Mouse (Mus musculus) heart, embryonic 13.5 days (tissue): ENCODE measurements around the gene Cntn4. TPM values are rescaled to one million over a fixed set of nuclear protein-coding genes. Genes with fewer than 3 reads are reported as not detected.

ENCODE experiments used
- ATAC-seq: fragments of 200-750 bp; cut with Nextera tagmentation; 2 replicates; pipeline ENCODE4 v1.8.0; 2017; ENCODE audit warnings: moderate TSS enrichment; ENCODE audit not compliant: insufficient number of reproducible peaks, low FRiP score, low TSS enrichment; ENCODE audit errors: extremely low read depth
- H3K27ac ChIP-seq: fragments of 300-500 bp; sonication (generic); replicated peaks from 2 replicates; pipeline ENCODE4 v1.5.1; 2015; ENCODE audit warnings: moderate library complexity, mild to moderate bottlenecking, inconsistent platforms
- H3K27me3 ChIP-seq: fragments of 300-500 bp; sonication (generic); replicated peaks from 2 replicates; pipeline ENCODE4 v1.6.1; 2015; ENCODE audit warnings: mild to moderate bottlenecking, inconsistent platforms
- H3K36me3 ChIP-seq: fragments of 300-500 bp; sonication (generic); 2 replicates; pipeline ENCODE4 v1.6.1; 2015; ENCODE audit warnings: mild to moderate bottlenecking, inconsistent platforms
- H3K4me1 ChIP-seq: fragments of 300-500 bp; sonication (generic); 2 replicates; pipeline ENCODE4 v1.6.1; 2015; ENCODE audit warnings: inconsistent platforms
- H3K4me2 ChIP-seq: fragments of 300-500 bp; sonication (generic); 2 replicates; pipeline ENCODE4 v1.6.1; 2015; ENCODE audit warnings: inconsistent platforms, mild to moderate bottlenecking, moderate library complexity
- H3K4me3 ChIP-seq: fragments of 300-500 bp; sonication (generic); 2 replicates; pipeline ENCODE4 v1.5.1; 2015; ENCODE audit warnings: moderate library complexity, mild to moderate bottlenecking, inconsistent platforms
- H3K9ac ChIP-seq: fragments of 300-500 bp; sonication (generic); 2 replicates; pipeline ENCODE4 v1.6.1; 2015; ENCODE audit warnings: inconsistent platforms, mild to moderate bottlenecking, moderate library complexity
- H3K9me3 ChIP-seq: fragments of 300-500 bp; sonication (generic); 2 replicates; pipeline ENCODE4 v1.6.1; 2016; ENCODE audit warnings: inconsistent platforms
- WGBS: fragments of 180-500 bp; shearing (Covaris S2); methylation state at CpG from one replicate; pipeline ENCODE4 v1.1.7; 2015; ENCODE audit warnings: mixed read lengths; 5-methylcytosine and 5-hydroxymethylcytosine counted together
- polyA plus RNA-seq: library from polyadenylated mRNA; unstranded; fragments of >200 nt; fragmentation: Nextera tagmentation; extraction: Ambion mirVana; gene quantifications from 2 replicates; pipeline ENCODE4 v1.2.1, GENCODE M21; 2015

The Cntn4 gene
- polyA plus RNA-seq, 1 experiment from 2014 or later = 2.1 TPM

- 47% methylated on average over 1 of the region's 1 CpGs for WGBS
- H3K9me3 ChIP-seq = no peaks in the 10 kb centered on the region
- ATAC-seq = no peak
- no peak overlapping the region for H3K9ac ChIP-seq
- H3K36me3 ChIP-seq = no peaks in the 10 kb centered on the region
- no peaks in the 10 kb centered on the region for H3K4me1 ChIP-seq
- H3K4me3 ChIP-seq = no peak overlapping the region
- no peak overlapping the region for H3K4me2 ChIP-seq
- H3K27me3 ChIP-seq = no peaks in the 10 kb centered on the region
- no peak overlapping the region for H3K27ac ChIP-seq
Observed at GRCm38 (mm10) chr6:106241553-106241952, 564.1 kb downstream of the Cntn4 start.

DNA sequence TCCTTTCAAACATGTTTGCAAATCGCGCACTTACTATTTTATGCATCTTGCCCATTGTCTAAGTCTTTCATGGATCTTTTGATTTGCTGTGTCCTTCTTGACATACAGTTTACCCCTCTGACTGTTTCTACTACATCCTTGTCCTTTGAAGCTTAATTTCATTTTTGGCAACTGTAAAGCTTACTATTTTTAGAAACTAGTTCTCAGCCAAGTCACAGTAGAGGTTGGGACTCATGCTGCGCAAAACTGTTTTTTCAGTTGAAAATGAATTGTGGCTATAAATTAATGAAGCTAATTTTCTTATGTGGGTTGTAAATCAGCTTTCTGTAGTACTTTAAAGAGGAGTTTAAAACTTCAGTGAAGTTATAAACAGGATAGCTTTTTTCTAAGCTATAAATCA lies 585.9 kb downstream of the Cntn4 start:
- H3K36me3 ChIP-seq = no peaks in the 10 kb centered on the region
- H3K4me2 ChIP-seq = no peak overlapping the region
- H3K27ac ChIP-seq = no peak overlapping the region
- no peak for ATAC-seq
- no peak overlapping the region for H3K9ac ChIP-seq
- no peaks in the 10 kb centered on the region for H3K27me3 ChIP-seq
- no peaks in the 10 kb centered on the region for H3K4me1 ChIP-seq
- H3K4me3 ChIP-seq = no peak overlapping the region
- no peaks in the 10 kb centered on the region for H3K9me3 ChIP-seq
- 75% methylated on average over 3 of the region's 3 CpGs for WGBS

GRCm38 (mm10) chr6:106265487-106265886 lies 588.0 kb downstream of the Cntn4 start:
- no peaks in the 10 kb centered on the region for H3K4me1 ChIP-seq
- no peak overlapping the region for H3K27ac ChIP-seq
- no peaks in the 10 kb centered on the region for H3K36me3 ChIP-seq
- H3K4me3 ChIP-seq = no peak overlapping the region
- 63% methylated on average over 3 of the region's 3 CpGs for WGBS
- H3K4me2 ChIP-seq = no peak overlapping the region
- no peak overlapping the region for H3K9ac ChIP-seq
- no peaks in the 10 kb centered on the region for H3K27me3 ChIP-seq
- H3K9me3 ChIP-seq = no peaks in the 10 kb centered on the region
- no peak for ATAC-seq

DNA sequence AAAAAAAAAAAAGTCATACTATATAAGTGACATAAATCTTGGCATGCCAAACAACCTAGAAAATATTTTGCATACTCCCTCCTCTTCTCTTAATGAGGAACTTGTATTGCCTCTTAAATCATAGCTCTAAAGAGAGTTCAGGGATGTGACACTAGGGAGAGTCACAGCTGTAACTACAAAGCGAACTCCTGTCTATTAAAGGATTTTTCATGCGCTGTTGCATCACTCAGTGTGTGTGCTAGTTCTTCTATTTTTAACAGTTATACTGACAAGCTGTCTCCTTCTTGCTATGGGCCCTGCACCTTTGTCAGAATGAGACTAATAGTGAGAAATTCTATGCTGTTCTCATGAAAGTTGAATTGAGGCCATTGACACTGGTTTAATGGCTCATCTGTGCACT lies 588.8 kb downstream of the Cntn4 start:
- 74% methylated on average over 2 of the region's 2 CpGs for WGBS
- no peak for ATAC-seq

DNA sequence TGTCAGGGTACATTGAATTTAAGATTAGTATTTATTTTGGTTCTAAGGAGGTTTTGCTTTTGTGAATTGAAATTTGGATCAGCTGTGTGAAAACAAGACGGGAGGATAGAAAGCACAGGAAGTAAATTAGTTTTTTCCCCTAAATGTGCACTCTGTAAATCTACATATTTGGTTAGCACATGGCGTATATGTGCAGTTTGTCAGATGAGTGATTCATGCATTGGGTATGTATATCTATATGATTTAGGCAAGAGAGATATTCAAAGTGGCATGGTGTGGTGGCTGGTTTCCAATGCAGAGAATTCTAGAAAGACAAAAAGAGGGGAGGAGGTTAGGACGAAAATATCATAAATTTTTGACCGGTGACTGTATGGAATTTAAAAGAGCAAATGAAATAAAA lies 591.3 kb downstream of the Cntn4 start:
- Histone ChIP-seq H3K9me3 (no peaks in the 10 kb centered on the region), H3K27me3 (no peaks in the 10 kb centered on the region), H3K4me1 (no peaks in the 10 kb centered on the region), H3K36me3 (no peaks in the 10 kb centered on the region), H3K27ac (no peak overlapping the region), H3K4me2 (no peak overlapping the region), H3K9ac (no peak overlapping the region), H3K4me3 (no peak overlapping the region)
- ATAC-seq = no peak
- WGBS = 67% methylated on average over 4 of the region's 4 CpGs

More for the DNA sequence above, 588.8 kb downstream of the Cntn4 start:
- H3K9me3 ChIP-seq = no peaks in the 10 kb centered on the region
- no peaks in the 10 kb centered on the region for H3K4me1 ChIP-seq
- no peak overlapping the region for H3K27ac ChIP-seq
- no peak overlapping the region for H3K9ac ChIP-seq
- H3K4me2 ChIP-seq = no peak overlapping the region
- H3K27me3 ChIP-seq = no peaks in the 10 kb centered on the region
- H3K36me3 ChIP-seq = no peaks in the 10 kb centered on the region
- no peak overlapping the region for H3K4me3 ChIP-seq

DNA sequence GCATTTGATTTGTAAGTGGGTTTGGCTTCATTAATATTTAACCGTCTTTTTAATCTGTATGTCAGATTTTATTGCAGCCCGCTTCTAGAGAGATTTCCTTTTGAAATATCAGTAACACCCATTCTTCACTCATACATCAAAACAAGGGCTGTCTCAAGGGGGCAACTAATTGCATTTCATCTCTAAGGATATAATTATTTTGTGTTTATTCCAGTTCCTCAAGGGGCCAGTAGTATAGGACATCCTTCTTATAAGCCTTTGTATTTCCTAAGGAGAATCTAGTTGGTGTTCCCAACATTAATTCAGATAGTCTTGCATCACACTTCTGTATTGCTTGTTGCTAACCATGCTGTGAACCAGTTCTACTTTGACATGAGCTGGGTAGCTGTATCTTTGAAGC lies 599.7 kb downstream of the Cntn4 start:
- Histone ChIP-seq H3K4me2 (no peak overlapping the region), H3K9me3 (no peaks in the 10 kb centered on the region), H3K4me1 (no peaks in the 10 kb centered on the region), H3K4me3 (no peak overlapping the region), H3K27ac (no peak overlapping the region), H3K27me3 (no peaks in the 10 kb centered on the region), H3K36me3 (no peaks in the 10 kb centered on the region), H3K9ac (no peak overlapping the region)
- no peak for ATAC-seq
- 75% methylated on average over 2 of the region's 2 CpGs for WGBS

- H3K36me3 ChIP-seq = no peaks in the 10 kb centered on the region
- H3K4me1 ChIP-seq = no peaks in the 10 kb centered on the region
- ATAC-seq = no peak
- no peak overlapping the region for H3K9ac ChIP-seq
- no peak overlapping the region for H3K27ac ChIP-seq
- no peak overlapping the region for H3K4me2 ChIP-seq
- no peak overlapping the region for H3K4me3 ChIP-seq
- H3K9me3 ChIP-seq = no peaks in the 10 kb centered on the region
- H3K27me3 ChIP-seq = no peaks in the 10 kb centered on the region
- WGBS = 83% methylated on average over 6 of the region's 6 CpGs
Observed at GRCm38 (mm10) chr6:106281621-106282020, 604.2 kb downstream of the Cntn4 start.

DNA sequence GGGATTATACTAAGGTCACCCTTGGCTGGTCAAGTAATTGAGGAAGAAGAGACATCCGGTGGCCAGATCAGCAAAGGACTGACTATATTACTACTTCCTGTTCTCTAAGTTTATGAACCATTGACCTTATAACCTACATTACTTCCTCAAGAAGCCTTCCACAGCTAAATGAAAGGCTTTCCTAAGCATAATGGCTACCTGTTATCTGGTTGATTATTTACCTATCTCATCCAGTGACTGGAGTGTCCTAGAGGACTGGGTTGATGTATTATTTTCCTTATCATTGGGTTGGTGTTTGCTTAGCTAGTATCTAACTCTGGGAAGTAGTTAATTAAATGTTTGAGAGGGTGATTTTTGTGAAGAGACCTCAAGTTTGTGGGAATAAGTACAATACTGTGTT lies 606.4 kb downstream of the Cntn4 start:
- no peak overlapping the region for H3K4me2 ChIP-seq
- ATAC-seq = no peak
- no peaks in the 10 kb centered on the region for H3K36me3 ChIP-seq
- no peaks in the 10 kb centered on the region for H3K27me3 ChIP-seq
- no peak overlapping the region for H3K9ac ChIP-seq
- H3K9me3 ChIP-seq = no peaks in the 10 kb centered on the region
- no peaks in the 10 kb centered on the region for H3K4me1 ChIP-seq
- no peak overlapping the region for H3K27ac ChIP-seq
- no peak overlapping the region for H3K4me3 ChIP-seq
- WGBS = 80% methylated on average over 1 of the region's 1 CpGs

DNA sequence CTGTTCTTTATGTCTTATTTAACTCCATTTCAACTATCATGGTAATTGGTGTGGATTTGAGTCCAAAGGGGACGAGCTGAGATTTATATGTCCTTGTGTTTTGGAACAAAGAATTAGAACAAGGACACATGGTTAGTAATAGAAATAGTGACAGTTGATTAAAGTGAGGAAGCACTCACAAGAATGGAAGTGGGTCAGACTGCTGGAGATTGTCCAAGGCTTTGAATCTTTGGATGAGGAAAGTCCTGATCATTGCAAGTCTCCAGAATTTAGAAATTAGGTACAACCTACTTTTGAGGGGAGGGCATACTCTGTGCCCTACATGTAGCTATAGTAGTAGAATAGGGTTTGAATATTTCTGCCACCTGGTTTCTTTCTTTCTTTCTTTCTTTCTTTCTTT lies 622.0 kb downstream of the Cntn4 start:
- H3K9me3 ChIP-seq = no peaks in the 10 kb centered on the region
- no peak overlapping the region for H3K27ac ChIP-seq
- H3K36me3 ChIP-seq = no peaks in the 10 kb centered on the region
- ATAC-seq = no peak
- no peak overlapping the region for H3K9ac ChIP-seq
- H3K4me1 ChIP-seq = no peaks in the 10 kb centered on the region
- no peaks in the 10 kb centered on the region for H3K27me3 ChIP-seq
- 57% methylated on average over 1 of the region's 1 CpGs for WGBS
- no peak overlapping the region for H3K4me2 ChIP-seq
- no peak overlapping the region for H3K4me3 ChIP-seq

- H3K36me3 ChIP-seq = no peaks in the 10 kb centered on the region
- ATAC-seq = no peak
- 58% methylated on average over 3 of the region's 3 CpGs for WGBS
Observed at GRCm38 (mm10) chr6:106300179-106300578, 622.7 kb downstream of the Cntn4 start.

GRCm38 (mm10) chr6:106302435-106302834 lies 625.0 kb downstream of the Cntn4 start:
- H3K36me3 ChIP-seq = no peaks in the 10 kb centered on the region
- H3K9ac ChIP-seq = no peak overlapping the region
- H3K27me3 ChIP-seq = no peaks in the 10 kb centered on the region
- ATAC-seq = no peak
- no peak overlapping the region for H3K4me3 ChIP-seq
- no peaks in the 10 kb centered on the region for H3K9me3 ChIP-seq
- no peak overlapping the region for H3K4me2 ChIP-seq
- 58% methylated on average over 4 of the region's 4 CpGs for WGBS
- no peak overlapping the region for H3K27ac ChIP-seq
- H3K4me1 ChIP-seq = no peaks in the 10 kb centered on the region

More at GRCm38 (mm10) chr6:106300179-106300578, 622.7 kb downstream of the Cntn4 start:
- H3K4me1 ChIP-seq = no peaks in the 10 kb centered on the region
- H3K9me3 ChIP-seq = no peaks in the 10 kb centered on the region
- H3K4me3 ChIP-seq = no peak overlapping the region
- no peak overlapping the region for H3K4me2 ChIP-seq
- no peak overlapping the region for H3K9ac ChIP-seq
- H3K27me3 ChIP-seq = no peaks in the 10 kb centered on the region
- H3K27ac ChIP-seq = no peak overlapping the region

DNA sequence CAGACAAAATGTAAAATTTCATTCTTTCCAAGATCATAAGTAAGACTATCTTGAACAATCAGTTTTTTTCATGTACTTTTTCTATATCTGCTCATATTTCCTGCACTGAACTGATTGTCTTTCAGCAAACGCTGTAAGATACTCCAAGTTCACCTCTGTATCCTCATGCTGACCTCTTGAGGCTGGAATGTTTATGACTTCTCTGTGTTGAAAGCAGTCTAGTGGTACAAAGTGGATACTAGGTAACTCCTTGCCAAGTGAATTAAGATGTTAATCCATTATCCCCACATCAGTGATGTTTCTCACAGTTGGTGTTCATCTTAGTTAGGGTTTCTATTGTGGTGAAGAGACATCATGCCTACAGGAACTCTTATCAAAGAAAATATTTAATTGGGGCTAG lies 651.5 kb downstream of the Cntn4 start:
- Histone ChIP-seq H3K4me1 (no peaks in the 10 kb centered on the region), H3K9me3 (no peaks in the 10 kb centered on the region), H3K36me3 (no peaks in the 10 kb centered on the region), H3K27me3 (no peaks in the 10 kb centered on the region), H3K4me2 (no peak overlapping the region), H3K27ac (no peak overlapping the region), H3K4me3 (no peak overlapping the region), H3K9ac (no peak overlapping the region)
- 49% methylated on average over 1 of the region's 1 CpGs for WGBS
- ATAC-seq = no peak
